Mouse (Mus musculus): ENCODE data around the gene Cntnap2.
A peak's percentile ranks its signal among the peaks of the same experiment; 100 is the strongest.

Gene Cntnap2

DNA sequence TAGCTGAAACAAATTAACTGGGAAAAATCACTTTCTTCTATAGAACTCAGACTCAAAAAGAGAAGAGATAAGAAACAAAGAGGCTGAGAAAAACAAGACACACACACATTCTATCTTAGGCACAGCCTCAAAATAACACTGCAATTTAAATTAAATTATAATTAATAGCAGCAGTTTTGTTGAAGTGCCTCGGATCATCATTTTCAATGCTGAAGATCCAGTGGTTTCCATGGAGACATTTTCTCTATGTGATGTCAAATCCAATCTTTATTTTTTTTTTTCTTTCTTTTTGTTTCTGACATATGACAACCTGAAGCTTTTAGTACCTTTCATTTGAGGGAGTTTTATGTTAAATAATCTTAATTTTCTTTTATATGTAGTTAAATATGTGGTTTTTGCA is 2228.6 kb downstream of the Cntnap2 start:
- DNase-seq (ENCODE audit: low read depth, low spot score), result no peak

DNA sequence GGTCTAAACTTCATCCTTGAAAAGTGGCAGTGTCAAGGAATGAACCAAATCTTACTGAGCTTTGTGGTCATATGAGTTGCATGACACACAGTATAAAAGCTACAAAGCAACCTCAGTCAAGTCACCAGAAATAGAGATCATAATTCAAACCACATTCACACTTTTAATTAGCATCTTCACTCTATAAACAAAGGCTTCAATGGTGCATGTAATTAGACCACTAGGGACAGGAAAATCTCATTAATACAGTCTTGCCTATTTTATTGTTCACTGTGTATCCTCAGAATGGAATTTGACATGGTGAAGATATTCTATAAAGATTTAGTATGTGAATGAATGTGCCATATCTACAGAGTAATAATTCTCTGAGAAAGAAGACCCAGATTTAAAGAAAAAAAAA is 2232.8 kb downstream of the Cntnap2 start:
- DNase-seq (ENCODE audit: low read depth, low spot score), result no peak

DNA sequence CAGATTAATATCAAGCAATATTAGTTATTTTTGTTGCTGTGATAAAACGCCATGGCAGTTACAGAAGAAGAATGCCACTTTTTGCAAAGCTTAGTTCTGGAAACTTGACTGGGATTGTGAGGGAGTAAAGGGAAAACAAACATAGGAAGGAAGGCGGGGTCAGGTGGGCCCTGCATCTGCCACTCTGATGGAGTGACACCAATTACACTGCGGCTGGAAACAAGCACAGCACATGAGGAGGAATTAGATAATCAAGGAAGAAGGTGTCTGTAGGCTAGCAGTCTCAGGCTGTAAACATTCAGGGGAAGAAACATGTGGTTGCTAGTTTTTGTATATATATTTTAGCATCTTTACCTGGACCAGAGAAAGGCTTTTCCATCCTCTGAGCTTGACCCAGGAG is 2233.3 kb downstream of the Cntnap2 start:
- no peak for DNase-seq (ENCODE audit: low read depth, low spot score)

DNA sequence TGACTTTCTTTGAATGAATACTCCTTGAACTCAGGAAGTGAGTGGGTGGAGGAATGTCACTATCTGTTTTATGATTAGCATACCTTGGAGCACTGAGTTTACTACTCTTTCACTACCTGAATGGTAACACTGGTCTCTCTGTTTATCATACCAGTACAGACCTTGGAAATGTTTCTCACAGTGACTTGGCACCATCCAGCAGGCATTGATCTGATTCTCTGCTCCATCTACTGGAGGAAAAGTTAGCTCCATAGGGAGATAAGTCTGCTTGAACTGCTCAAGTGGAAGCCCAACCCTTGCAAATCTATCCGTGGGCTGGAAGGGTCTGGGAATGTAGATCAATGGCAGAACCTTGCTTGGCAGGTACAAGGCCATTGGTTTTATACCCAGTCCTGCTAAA is 2235.3 kb downstream of the Cntnap2 start:
- DNase-seq (ENCODE audit: low read depth, low spot score), result peak; percentile 57

DNA sequence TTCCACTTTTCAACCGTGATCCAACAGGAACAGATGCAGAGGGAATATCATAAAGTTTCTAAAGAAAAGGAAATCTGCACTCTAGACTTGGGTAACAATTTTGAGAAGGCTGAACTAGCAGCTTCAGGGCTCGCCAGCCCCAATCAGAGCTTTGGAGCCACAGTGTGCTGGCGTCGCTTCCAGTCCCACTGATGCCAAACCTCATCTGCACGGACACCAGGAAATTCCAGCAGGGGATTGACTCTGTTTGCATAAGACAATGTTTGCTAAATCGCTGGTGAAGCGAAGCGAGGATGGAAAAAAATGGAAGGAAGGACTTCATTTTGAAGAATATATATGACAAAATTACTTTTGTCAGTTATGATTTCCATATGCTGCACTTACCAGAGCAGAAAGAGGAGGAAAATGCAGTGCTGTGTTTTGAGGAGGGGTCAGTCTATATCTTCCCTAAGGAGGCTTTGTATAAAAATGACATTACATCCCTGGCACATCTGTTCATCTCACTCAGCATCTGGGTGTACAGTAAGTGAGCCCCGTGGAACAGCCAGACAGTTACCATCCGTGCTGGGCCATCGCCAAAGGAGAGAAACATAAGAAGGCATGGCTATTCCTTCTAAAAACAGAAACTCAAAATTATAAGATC is 2245.8 kb downstream of the Cntnap2 start:
- no peak for DNase-seq (ENCODE audit: low read depth, low spot score)

DNA sequence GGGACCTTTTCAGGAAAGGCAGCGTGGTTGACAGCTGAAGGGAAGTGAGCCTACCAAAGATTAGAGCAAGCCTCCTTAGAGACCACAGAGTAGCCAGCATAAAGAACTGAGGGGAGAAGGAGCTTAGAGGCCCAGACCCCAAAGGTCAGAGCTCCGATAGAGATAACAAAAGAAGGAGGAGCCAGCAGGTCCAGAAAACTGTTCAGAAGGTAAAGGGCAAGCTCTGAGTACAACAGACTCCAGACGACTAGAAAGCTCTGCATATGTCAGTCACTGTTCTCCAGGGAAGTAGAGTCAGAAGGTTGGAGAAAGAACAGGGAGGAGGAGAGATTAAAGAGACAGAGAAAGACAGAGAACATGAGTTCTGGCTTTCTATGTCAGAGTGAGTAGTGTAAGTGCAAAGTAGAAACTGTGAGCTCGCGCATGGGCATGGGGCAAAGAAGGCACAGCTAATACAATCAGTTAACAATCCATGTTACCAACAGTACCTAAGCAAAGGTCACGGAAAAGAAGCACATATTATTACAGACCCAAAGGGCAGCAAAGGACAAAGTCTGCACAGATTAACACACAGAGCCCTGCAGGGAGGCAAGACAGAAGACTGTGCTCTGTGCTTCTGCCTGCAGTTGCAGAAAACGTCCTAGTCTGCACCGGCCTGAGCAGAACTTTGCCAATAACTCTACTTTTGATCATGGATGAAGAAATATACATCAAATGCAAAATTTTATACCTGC is 2247.1 kb downstream of the Cntnap2 start:
- no peak for DNase-seq (ENCODE audit: low read depth, low spot score)

DNA sequence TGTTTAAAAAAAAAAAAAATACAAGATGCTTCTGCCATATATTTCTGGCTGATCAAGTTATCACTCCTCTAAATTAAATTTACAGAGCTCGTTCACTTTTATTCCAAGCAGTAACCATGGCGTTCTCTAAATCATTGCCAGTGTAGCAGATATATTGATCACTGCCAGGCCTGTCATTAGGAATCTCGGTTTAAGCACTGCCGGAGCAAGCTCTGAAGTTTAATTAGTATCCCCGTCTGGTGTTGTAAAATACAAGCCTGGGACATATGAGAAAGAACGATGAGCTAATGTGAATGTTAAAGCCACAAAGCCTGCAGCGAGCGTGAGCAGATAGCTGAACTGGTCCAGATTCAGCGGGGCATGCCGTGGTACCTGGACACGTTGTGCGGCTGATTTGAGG is 2247.8 kb downstream of the Cntnap2 start:
- no peak for DNase-seq (ENCODE audit: low read depth, low spot score)

DNA sequence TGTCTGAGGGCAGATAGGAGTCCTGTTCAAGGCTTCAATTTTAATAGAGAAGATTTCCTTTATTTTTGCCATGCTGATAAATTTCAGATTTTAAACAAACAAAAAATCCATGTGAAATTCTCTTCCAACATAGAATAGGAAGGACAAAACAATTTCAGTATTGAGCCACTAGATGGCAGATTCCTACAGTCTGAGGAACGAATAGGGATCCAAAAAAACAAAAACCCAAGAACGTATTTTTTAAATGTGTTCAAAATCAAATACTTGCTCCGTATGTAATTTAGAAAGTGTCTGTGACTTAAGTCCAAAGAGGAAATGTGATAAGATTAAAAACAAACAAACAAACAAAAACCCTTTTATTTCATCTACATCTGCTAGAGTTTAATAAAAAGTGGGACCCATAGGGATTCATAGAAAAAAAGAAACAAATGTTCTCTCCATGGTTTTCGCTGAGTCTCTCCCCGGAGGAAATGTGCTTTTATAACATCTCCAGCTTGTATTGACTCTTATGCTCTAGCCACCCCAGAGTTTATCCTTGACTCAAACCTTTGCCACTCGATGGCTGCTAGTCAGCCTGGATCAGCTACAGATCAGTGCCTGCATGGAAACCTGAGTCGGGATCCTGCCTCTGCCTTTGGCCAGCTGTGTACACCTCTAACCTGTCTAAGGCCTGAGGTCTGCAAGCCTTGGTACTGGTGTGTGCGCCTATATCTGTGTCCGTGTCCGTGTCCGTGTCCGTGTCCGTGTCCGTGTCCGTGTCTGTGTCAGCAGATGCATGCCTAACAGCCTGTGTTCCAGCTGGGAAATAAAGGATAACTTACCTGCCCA is 2255.6 kb downstream of the Cntnap2 start:
- DNase-seq (ENCODE audit: low read depth, low spot score), result peak; percentile 29

DNA sequence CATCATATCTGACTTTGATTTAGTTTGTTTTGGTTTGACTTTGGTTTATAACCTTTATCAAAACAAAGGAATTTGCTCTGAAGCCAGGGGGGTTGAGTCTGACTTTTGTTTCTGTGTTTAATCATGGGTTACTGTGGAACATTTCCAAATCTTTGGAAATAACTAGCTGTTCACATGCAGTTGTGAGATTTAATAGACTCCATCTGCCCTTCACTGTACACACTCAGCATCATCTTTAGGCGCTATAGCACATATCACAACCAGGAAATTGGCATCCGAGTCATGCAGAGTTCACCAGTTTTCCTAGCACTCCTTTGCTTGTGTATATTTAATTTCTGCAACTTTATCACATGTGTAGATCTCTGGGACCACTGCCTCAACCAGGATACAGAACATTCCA is 2256.3 kb downstream of the Cntnap2 start:
- no peak for DNase-seq (ENCODE audit: low read depth, low spot score)

DNA sequence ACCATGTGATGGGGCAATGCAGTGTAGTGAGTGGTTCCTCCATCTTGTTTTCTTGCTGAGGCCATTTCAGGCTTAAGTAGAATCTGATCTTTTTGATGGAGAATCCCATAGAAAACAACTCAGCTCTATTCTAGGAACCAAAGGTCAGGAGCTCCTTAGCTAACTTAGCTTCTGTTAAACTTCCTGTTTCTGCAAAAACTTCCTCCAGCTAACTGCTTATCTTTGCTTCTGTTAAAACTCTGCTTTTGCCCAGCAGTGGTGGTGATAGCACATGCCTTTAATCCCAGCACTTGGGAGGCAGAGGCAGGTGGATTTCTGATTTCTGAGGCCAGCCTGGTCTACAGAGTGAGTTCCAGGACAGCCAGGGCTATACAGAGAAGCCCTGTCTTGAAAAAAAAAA is 2258.1 kb downstream of the Cntnap2 start:
- DNase-seq (ENCODE audit: low read depth, low spot score), result no peak

DNA sequence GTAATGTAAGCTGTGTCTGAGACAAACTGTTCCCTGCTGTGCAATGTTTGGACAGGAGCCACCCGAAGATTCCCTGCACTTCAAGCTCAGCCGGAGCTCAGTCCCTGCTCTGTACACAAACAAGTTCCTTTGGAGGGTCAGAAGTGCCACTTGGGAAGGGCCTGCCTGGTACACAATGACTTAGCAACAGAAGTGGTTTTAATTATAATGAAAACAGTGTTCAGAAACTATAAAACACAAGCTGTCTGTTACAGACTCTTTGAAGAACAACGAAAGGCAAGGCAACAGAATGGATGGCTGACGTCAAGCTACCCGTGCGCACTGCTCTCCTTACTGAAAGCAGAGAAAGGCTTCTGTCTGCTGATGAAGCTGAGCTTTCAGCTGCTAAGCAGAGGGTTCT is 2259.5 kb downstream of the Cntnap2 start:
- no peak for DNase-seq (ENCODE audit: low read depth, low spot score)

DNA sequence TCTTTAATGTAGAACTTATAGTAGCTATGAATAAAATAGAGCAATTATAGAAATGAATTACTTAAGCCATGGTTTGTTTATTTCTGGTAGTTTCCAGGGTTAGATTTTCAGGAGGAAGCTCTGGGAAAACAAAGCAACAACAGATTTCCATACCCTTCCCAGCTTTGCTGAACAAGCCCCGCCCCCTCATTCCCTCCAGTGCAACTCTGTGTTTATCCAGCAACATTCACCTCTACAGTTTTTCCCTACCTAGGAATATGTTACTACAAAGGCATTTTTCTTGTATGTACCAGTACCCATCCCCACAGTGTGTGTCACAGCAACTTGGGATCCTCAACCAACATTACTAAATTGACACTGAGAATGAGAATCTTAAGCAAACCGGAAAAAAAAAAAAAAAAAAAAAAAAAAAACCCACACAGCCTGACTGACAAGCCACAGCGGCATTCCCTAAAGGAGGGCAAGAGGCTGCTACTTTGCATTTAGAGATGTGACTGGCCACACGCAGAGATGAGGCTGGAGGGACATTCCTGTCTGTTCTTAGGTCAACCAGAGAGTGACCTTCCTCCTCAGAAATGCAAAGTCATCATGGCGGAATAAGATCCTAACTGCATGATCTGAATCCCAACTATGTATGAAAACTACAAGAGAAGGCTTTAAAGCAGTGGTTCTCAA is 2260.3 kb downstream of the Cntnap2 start:
- DNase-seq (ENCODE audit: low read depth, low spot score), result peak; percentile 62

DNA sequence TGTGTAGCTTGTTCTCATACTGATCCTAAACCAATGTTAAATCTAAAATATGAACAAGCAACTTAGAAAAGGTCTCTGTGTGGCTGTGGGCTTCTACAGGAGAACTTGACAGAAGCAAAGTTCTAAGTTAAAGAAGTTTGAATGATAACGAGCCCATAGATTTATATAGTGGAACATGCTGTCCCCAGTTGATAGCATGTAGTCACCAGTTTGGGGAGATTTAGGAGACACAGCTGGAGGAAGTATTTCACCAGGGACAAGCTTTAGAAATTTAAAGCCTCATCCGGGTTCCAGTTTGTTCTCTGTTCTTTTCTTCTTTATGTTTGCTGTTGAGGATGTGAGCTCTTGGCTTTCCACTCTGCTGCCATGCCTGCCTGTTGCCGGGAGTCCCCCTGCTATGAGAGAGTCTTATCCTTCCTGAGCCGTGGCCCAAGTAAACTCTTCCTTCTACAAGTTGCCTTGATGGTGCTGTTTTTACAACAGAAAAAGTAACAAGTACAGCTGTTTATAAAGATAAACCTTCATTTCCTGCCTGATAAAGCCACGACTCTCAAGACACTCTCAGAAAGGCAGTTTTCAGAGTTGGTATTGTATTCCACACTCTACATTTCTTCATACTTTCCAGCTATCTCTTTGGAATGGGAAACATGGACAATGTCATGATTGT is 2264.1 kb downstream of the Cntnap2 start:
- no peak for DNase-seq (ENCODE audit: low read depth, low spot score)

DNA sequence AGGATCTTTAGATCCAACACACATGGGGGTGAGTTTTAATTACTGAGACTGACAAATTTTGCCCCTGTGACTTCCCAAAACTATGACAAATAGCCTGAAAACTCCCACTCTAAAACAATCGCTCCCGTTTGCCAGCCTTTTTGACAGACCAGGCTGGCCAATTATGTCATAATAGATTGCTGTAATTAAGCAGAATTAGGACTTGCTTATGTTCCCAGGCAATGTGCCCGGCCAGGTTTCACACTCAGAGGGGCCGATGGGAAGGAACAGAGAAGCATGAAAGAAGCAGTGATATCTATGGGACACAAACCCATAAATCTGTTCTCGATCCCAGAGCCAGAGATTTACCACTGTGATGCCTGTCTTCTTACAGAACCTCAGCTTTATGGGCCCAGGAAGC is 2264.7 kb downstream of the Cntnap2 start:
- no peak for DNase-seq (ENCODE audit: low read depth, low spot score)

DNA sequence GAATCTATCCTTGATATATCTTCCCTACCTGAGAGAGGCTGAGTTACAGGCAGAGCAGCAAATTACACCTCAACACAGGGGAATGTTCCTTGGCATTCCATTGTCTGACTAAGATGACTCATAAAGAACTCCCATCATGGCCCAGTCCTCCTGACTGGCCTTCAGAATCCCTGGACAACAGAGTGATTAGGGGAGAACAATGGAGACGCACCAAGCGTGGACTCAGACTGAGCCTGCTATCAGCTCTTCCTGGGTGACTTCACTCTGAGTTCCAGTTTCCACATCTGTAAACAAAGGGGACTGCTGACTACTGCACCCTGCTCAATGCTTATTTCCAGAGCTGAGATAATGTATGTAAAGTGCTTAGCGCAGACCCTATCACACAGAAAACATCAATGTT is 2269.1 kb downstream of the Cntnap2 start:
- peak; percentile 17 for DNase-seq (ENCODE audit: low read depth, low spot score)

DNA sequence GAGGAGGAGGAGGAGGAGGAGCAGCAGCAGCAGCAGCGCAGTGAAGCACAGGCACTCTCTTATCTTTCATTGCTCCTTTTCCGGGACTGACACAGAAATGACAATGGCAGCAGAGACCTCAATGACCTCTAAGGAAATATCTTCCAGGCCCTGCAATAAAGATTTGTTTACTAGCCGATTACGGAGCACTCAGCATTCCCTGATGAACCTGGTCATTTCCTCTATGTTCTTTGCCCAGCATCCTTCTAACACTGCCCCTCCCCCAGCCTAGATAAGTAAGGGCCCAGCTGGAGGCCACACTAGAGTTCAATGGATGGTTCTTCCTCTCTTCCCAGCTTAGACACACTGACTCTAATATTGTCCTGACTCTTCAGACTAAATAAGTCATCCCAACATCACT is 2270.1 kb downstream of the Cntnap2 start:
- peak; percentile 13 for DNase-seq (ENCODE audit: low read depth, low spot score)

DNA sequence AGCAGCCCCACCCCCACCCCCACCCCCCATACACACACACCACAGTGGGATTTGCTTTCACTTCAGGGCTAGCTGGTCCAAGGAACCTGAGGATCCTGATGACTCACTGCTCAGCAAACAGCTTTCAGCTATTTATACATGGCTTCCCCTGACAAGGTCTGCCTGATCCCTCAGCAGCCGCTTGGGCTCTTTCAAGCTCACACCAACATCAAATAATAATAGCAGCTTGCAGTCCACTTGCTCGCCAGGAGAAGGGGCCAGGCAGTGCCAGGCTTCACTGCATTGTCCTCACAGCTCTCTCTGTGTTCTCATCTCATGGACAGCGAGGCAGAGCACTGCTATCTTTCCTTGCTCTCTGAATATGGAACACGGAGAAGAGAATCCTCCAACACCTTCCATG is 2273.9 kb downstream of the Cntnap2 start:
- DNase-seq (ENCODE audit: low read depth, low spot score), result no peak

DNA sequence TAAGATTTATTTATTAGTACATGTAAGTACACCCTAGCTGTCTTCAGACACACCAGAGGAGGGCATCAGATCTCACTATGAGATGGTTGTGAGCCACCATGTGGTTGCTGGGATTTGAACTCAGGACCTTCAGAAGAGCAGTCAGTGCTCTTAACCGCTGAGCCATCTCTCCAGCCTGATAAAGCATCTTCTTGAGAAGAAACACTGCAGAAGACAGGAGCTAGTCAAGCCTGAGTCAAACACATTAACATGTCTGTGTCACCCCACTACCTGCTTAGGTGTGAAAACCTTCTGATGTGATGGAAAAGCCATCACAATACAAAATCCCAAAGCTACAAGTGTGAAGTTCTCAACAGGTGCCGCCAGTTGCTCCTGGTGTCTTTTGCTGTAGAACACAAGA is 2275.2 kb downstream of the Cntnap2 start:
- no peak for DNase-seq (ENCODE audit: low read depth, low spot score)

DNA sequence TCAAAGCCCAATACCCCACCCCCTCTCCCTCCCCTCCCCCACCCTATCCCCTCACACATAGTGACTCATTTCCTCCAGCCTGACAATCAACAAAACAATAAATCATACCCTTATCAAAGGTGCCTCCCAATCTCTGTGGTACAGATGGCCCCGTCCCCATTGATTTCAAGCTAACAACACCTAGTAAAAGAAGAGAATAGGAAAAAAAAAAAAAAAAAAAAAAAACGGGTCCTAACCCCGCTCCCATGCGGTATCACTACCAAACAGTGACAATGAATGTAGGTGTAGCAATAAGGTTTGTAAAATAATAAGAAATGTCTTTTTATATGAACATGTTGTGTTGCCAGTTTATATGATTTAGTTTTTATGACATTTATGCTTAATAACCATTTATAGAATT is 2278.1 kb downstream of the Cntnap2 start:
- no peak for DNase-seq (ENCODE audit: low read depth, low spot score)

DNA sequence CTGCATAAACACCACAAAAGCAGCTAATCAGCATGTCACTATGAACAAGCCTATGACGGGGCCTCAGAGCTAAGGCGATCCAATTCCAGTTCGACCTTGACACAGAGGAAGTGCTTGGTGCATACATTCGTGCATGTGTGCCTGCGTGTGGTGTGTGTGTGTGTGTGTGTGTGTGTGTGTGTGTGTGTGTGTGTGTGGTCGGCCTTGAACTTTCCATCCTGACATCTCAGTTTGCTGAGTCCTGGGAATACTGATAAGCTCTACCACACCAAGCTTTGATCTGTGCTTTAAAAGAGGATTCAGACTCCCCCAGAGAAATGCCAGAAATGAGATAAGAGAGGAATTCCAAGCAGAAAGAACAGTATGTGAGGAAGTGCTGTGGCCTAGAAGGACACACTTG is 2279.0 kb downstream of the Cntnap2 start:
- peak; percentile 15 for DNase-seq (ENCODE audit: low read depth, low spot score)

DNA sequence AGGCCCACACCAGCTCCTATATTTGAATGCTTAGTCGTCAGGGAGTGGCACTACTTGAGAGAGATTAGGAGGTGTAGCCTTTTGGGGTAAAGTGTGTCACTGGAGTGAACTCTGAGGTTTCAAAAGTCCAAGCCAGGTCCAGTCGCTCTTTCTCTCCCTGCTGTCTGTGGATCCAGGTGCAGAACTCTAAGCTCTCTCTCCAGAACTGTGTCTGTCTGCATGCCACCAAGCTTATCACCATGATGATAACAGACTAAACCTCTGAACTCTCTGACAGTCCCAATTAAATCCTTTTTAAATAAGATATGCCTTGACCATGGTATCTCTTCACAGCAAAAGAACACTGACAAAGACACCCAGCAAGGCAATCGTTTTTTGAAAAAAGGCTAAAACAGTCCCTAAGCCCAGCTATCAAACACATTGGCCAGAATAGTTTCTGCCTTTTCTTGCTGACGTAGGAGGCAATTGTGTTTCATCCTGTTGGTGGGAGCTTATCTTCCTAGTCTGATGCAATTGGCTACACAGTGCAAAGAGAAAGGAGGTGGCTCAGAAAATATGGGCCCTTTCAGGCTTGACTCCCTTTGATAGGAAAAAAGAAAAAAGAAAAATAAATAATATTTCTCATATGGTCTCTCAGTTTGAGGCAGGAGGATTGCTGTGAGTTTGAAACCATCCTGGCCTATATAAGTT is 2281.8 kb downstream of the Cntnap2 start:
- peak; percentile 17 for DNase-seq (ENCODE audit: low read depth, low spot score)

Measured in ES-CJ7 (cell line).